Mouse (Mus musculus): Measurements from ENCODE around the gene Ecm1. TPM values are rescaled to one million over a fixed set of nuclear protein-coding genes. Genes with fewer than 3 reads are reported as not detected.
"Not testable (repeated sequence)": the region's sequence is repeated elsewhere in the genome, so short reads cannot be mapped to it uniquely, and the experiment has no call there.

Gene Ecm1
- polyA plus RNA-seq, 1 experiment from 2014 or later = 23.8 TPM

DNA sequence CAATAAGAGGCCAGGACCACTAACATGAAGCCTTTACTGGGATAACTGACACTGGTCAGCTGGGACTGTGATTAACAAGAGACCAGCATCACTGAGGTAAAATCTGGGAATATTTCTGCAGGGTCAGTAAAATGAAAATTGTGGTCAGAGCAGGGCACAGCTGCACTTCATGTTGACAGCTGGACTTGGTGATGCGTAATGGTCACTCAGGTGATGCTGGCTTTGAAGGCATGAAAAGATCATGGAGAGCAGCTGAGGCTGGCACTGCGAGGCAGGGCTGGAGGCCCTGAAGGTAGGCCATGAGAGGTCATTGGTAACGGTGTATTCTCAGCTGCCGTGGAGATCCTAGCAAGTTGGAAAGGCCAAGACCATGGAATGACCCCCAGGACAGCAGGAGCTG is 41.1 kb downstream of the Ecm1 start:
- 86% methylated on average over 4 of the region's 4 CpGs for WGBS
- ATAC-seq (ENCODE audit: low read depth) = no peak
- Histone ChIP-seq H3K9ac (ENCODE audit: low read length) (no peak overlapping the region), H3K4me3 (ENCODE audit: low read length) (no peak overlapping the region), H3K27me3 (ENCODE audit: control insufficient read depth, insufficient read depth, low read depth, low read length) (no peaks in the 10 kb centered on the region), H3K4me2 (ENCODE audit: low read depth, low read length) (no peak overlapping the region), H3K4me1 (replicated peaks; ENCODE audit: control insufficient read depth, insufficient read depth, low read length) (peaks cover 29% of the 10 kb centered on the region), H3K36me3 (ENCODE audit: control insufficient read depth, insufficient read depth, low read length) (no peaks in the 10 kb centered on the region), H3K27ac (ENCODE audit: low read length) (no peak overlapping the region), H3K9me3 (ENCODE audit: control insufficient read depth, low read length) (no peaks in the 10 kb centered on the region)

DNA sequence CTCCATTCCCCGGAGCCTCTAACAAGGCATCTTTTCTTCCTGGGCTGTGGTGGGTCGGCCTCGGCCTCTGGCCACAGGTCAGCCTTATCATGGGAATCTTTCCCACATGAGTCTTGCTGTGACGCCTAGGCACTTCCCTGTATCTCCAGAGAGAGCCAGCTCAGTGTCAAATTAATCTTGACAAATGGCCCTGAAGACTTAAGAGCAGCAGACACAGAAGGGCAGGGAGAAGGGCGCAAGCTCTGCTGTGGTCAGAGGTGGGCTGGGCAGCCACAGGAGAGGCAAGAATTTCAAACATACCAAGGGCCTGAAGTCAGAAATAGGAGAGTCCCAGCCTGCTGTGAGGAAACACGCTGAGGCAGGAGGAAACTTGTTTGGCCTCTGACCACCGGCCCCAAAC is 43.0 kb downstream of the Ecm1 start:
- Histone ChIP-seq H3K36me3 (ENCODE audit: control insufficient read depth, insufficient read depth, low read length) (no peaks in the 10 kb centered on the region), H3K27ac (ENCODE audit: low read length) (peak overlapping the region; percentile 55), H3K9me3 (ENCODE audit: control insufficient read depth, low read length) (no peaks in the 10 kb centered on the region), H3K4me3 (ENCODE audit: low read length) (no peak overlapping the region), H3K27me3 (ENCODE audit: control insufficient read depth, insufficient read depth, low read depth, low read length) (no peaks in the 10 kb centered on the region), H3K4me2 (ENCODE audit: low read depth, low read length) (no peak overlapping the region), H3K9ac (ENCODE audit: low read length) (0 out of 2 replicates have a peak overlapping the region, but pooled peaks have one; percentile 3), H3K4me1 (replicated peaks; ENCODE audit: control insufficient read depth, insufficient read depth, low read length) (peaks cover 17% of the 10 kb centered on the region)
- ATAC-seq (ENCODE audit: low read depth) = peak; percentile 69; the same call in 1 of the 2 replicates
- 26% methylated on average over 7 of the region's 7 CpGs for WGBS

DNA sequence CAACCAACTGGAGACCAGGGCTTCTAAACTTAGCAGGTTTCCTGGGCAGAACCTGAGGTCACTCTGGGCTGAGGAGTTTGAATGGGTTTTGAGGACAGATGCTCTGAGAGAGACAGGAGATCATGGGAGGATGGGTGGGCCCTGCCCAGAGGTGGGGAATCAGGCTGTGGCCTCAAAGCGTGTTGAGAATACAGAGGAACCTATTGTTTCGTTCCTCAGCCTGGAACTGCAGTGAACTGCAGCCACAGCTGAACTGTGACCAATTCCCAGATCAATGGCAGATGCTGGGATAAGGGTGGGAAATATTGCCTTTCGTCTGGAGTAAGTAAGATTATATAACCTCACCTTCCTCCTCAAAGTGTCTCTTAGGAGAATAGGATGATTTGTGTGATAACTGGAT is 43.6 kb downstream of the Ecm1 start:
- no peak for ATAC-seq (ENCODE audit: low read depth)
- WGBS = 43% methylated on average over 3 of the region's 3 CpGs
- Histone ChIP-seq H3K36me3 (ENCODE audit: control insufficient read depth, insufficient read depth, low read length) (no peaks in the 10 kb centered on the region), H3K4me3 (ENCODE audit: low read length) (no peak overlapping the region), H3K9me3 (ENCODE audit: control insufficient read depth, low read length) (no peaks in the 10 kb centered on the region), H3K4me1 (replicated peaks; ENCODE audit: control insufficient read depth, insufficient read depth, low read length) (peaks cover 16% of the 10 kb centered on the region), H3K4me2 (ENCODE audit: low read depth, low read length) (no peak overlapping the region), H3K27me3 (ENCODE audit: control insufficient read depth, insufficient read depth, low read depth, low read length) (no peaks in the 10 kb centered on the region), H3K9ac (ENCODE audit: low read length) (no peak overlapping the region), H3K27ac (ENCODE audit: low read length) (peak overlapping the region; percentile 55)

DNA sequence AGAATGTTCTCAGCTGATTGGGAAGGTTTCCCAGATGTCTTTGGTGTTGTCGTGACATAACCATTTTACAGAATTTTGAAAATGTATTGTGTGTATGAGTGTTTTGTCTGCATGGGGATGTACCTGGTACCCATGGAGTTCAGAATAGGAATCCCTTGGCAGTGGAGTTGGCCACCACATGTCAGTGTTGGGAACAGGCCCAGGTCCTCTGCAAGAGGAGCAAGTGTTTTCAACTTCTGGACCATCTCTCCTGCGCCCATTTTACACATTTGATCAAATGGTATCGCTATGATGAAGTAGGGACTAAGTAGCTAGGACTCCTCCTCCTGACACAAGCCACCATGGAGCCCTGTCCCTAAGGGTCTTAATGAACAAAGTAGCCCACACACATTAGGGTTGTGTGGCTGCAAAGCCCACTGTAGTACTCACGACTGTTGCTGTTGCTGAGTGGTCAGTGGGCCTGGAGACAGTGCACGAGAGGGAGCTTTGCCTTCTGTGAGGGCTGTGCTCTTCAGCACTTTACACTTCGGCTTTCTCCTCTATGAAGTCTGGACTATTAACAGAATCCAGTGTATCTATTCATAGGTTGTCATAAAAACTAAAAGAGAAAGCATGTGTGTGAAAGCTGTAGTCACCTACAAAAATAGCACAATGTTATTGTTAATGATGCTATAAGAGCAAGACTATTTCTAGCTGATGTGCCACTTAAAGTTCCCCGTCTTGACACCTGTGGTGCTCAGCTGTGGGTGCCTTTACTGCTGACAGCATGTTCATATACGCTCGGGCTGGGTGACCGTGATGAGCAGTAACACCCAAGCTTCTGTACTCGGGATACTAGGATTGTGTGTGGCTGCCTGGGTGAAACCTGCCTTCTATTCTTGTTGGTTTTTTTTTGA is 44.3 kb downstream of the Ecm1 start:
- Histone ChIP-seq H3K27ac (ENCODE audit: low read length) (no peak overlapping the region), H3K27me3 (ENCODE audit: control insufficient read depth, insufficient read depth, low read depth, low read length) (no peaks in the 10 kb centered on the region), H3K9ac (ENCODE audit: low read length) (no peak overlapping the region), H3K36me3 (ENCODE audit: control insufficient read depth, insufficient read depth, low read length) (no peaks in the 10 kb centered on the region), H3K4me1 (replicated peaks; ENCODE audit: control insufficient read depth, insufficient read depth, low read length) (peaks cover 21% of the 10 kb centered on the region), H3K4me3 (ENCODE audit: low read length) (no peak overlapping the region), H3K4me2 (ENCODE audit: low read depth, low read length) (no peak overlapping the region), H3K9me3 (ENCODE audit: control insufficient read depth, low read length) (no peaks in the 10 kb centered on the region)
- 80% methylated on average over 11 of the region's 11 CpGs for WGBS
- ATAC-seq (ENCODE audit: low read depth) = no peak

DNA sequence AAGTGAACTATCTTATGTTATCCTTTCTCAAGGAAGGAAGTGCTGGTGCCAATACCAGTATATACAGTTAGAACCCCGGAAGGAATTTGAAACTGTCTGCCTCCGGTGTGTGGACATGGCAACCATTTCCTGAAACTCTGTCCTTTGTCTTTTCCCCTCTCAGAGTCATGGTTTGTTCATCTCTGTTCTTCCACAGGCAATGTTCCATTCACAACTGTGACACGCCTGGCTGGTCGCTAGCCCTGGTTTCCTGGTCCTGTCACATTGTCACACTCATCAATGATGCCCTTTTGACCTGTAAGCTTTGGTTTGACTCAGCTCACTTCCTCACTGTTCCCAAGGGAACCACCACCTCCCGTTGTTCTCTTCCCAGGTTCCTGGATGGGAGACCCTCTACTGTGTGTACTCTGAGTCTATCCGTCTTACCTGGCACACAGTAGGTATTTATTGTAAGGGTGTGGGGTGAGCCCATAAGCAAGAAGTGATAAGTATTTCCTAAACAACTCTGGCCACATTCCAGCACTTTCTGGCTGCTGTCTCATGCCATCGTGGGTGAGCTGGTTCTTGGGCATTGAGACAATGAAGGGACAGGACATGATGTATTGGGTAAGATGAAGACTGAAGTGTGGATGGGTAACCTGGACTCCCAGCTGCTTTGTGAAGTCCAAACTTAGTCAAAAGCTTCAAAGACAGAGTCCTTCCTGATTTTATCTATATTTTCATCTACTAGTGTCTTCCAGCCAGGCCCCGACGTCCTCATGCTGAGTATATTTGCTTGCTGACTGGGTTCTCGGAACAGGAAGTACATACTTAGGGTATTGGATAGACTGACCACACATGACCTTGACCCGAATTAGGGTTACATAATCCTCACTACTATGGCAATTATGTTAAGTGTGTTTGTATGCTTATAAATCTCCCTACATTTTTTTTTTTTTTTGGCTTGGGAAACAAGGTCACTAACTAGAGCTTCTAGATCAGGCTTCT is 45.3 kb downstream of the Ecm1 start:
- 49% methylated on average over 11 of the region's 11 CpGs for WGBS
- no peaks in the 10 kb centered on the region for H3K9me3 ChIP-seq (ENCODE audit: control insufficient read depth, low read length)
- ATAC-seq (ENCODE audit: low read depth) = no peak
- no peaks in the 10 kb centered on the region for H3K27me3 ChIP-seq (ENCODE audit: control insufficient read depth, insufficient read depth, low read depth, low read length)
- H3K4me1 ChIP-seq (replicated peaks; ENCODE audit: control insufficient read depth, insufficient read depth, low read length) = peaks cover 30% of the 10 kb centered on the region
- H3K4me3 ChIP-seq (ENCODE audit: low read length) = no peak overlapping the region
- H3K9ac ChIP-seq (ENCODE audit: low read length) = no peak overlapping the region
- H3K4me2 ChIP-seq (ENCODE audit: low read depth, low read length) = no peak overlapping the region
- H3K36me3 ChIP-seq (ENCODE audit: control insufficient read depth, insufficient read depth, low read length) = no peaks in the 10 kb centered on the region
- H3K27ac ChIP-seq (ENCODE audit: low read length) = no peak overlapping the region

DNA sequence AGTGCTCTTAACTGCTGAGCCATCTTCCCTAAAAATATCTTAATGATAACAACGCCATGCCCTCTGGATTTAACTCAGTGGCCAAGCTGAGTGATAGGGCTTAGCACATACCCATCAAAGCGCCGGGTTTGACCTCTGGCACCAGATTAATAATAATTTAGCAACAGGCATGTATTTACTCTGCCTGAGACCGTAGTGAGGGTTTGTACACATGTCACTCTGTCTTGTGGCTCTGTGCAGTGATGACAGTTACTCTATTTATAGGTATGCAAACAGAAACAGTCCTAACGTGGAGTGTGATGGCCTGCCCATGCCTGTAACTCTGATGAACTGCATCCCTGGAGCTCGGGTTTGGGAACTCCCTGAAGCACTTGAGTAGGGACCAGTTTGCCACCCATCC is 46.7 kb downstream of the Ecm1 start:
- Histone ChIP-seq H3K4me2 (ENCODE audit: low read depth, low read length) (no peak overlapping the region), H3K9ac (ENCODE audit: low read length) (no peak overlapping the region), H3K4me1 (replicated peaks; ENCODE audit: control insufficient read depth, insufficient read depth, low read length) (peaks cover 36% of the 10 kb centered on the region), H3K4me3 (ENCODE audit: low read length) (no peak overlapping the region), H3K9me3 (ENCODE audit: control insufficient read depth, low read length) (no peaks in the 10 kb centered on the region), H3K27me3 (ENCODE audit: control insufficient read depth, insufficient read depth, low read depth, low read length) (no peaks in the 10 kb centered on the region), H3K36me3 (ENCODE audit: control insufficient read depth, insufficient read depth, low read length) (no peaks in the 10 kb centered on the region), H3K27ac (ENCODE audit: low read length) (no peak overlapping the region)
- WGBS = 47% methylated on average over 6 of the region's 6 CpGs
- ATAC-seq (ENCODE audit: low read depth) = no peak

DNA sequence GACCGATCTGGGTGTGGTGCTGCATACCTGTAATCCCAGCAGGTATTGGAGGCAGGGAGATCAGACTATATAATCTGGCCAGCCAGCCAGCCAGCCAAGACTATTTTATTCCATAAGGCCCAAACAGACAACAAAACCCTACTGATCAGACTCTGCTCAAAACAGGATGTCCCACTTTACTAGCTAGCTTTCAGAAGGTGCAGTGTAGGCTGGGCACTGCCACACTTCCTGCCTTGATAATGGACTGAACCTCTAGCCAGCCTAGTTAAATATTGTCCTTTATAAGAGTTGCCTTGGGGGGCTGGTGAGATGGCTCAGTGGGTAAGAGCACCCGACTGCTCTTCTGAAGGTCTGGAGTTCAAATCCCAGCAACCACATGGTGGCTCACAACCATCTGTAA is 48.8 kb downstream of the Ecm1 start:
- not testable (repeated sequence) for H3K36me3 ChIP-seq (ENCODE audit: control insufficient read depth, insufficient read depth, low read length); ATAC-seq (ENCODE audit: low read depth); H3K4me2 ChIP-seq (ENCODE audit: low read depth, low read length); H3K9me3 ChIP-seq (ENCODE audit: control insufficient read depth, low read length); H3K27me3 ChIP-seq (ENCODE audit: control insufficient read depth, insufficient read depth, low read depth, low read length); H3K4me3 ChIP-seq (ENCODE audit: low read length); H3K9ac ChIP-seq (ENCODE audit: low read length)
- 72% methylated on average over 2 of the region's 2 CpGs for WGBS
- H3K4me1 ChIP-seq (replicated peaks; ENCODE audit: control insufficient read depth, insufficient read depth, low read length) = peaks cover 42% of the 10 kb centered on the region
- H3K27ac ChIP-seq (ENCODE audit: low read length) = peak overlapping the region; percentile 65; the same call in 1 of the 2 replicates

DNA sequence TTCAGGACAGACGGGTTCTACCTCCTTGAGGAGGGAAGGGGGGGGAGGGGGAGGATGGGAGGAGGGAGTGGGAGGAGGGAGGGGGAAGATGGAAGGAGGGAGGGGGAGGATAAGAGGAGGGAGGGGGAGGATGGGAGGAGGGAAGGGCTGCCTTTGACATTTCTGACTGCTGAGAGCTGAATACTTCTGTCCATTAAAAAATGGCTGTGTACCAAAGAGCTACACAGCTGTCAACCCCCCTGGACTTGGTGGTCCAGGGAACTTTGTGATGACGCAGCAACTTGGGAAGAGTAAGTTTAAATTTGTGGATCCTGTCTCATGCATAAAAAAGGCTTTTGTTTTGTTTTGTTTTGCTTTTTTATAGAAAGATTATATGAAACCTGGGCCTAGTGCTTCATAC is 49.4 kb downstream of the Ecm1 start:
- Histone ChIP-seq H3K4me2 (ENCODE audit: low read depth, low read length) (peak overlapping the region; percentile 20; the same call in 1 of the 2 replicates), H3K4me3 (ENCODE audit: low read length) (no peak overlapping the region), H3K27me3 (ENCODE audit: control insufficient read depth, insufficient read depth, low read depth, low read length) (no peaks in the 10 kb centered on the region), H3K9me3 (ENCODE audit: control insufficient read depth, low read length) (no peaks in the 10 kb centered on the region), H3K9ac (ENCODE audit: low read length) (no peak overlapping the region), H3K27ac (ENCODE audit: low read length) (peak overlapping the region; percentile 65), H3K4me1 (replicated peaks; ENCODE audit: control insufficient read depth, insufficient read depth, low read length) (peaks cover 42% of the 10 kb centered on the region), H3K36me3 (ENCODE audit: control insufficient read depth, insufficient read depth, low read length) (no peaks in the 10 kb centered on the region)
- 23% methylated on average over 2 of the region's 2 CpGs for WGBS
- no peak for ATAC-seq (ENCODE audit: low read depth)
